Mouse (Mus musculus) heart, postnatal 0 days (tissue): Measurements from ENCODE around the gene Yod1.

Source experiments
- CTCF ChIP-seq: IDR thresholded peaks from 2 replicates; pipeline ENCODE4 v1.5.1; 2016; ENCODE audit warnings: antibody characterized with exemption, control low read depth, low read depth
- EP300 ChIP-seq: IDR thresholded peaks from 2 replicates; pipeline ENCODE4 v1.6.1; 2016; ENCODE audit warnings: antibody characterized with exemption, low read depth

DNA sequence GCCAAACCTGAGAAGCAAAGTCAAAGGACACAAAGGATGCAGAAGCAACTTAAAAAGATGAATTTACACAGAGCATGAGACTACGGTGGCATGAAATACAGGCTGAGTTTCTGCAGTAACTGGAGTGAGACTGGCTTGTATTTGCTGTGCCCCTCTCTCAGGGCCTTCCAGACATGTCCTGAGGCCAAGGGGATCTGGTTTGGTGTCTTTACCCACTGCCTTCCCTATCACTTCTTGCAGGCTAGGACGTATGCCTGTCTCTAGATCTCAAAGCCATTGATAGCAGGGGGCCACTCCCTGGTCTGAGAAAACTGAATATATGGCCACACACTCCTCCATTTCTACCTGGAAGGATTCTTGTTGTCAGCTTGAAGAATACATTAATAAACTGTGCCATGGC is 27.1 kb downstream of the Yod1 start:
- TF ChIP-seq CTCF, result no peak
- TF ChIP-seq EP300, result no peak
